Comparison of ENCODE assay signal across 8 mouse cellular contexts in the genomic region with DNA sequence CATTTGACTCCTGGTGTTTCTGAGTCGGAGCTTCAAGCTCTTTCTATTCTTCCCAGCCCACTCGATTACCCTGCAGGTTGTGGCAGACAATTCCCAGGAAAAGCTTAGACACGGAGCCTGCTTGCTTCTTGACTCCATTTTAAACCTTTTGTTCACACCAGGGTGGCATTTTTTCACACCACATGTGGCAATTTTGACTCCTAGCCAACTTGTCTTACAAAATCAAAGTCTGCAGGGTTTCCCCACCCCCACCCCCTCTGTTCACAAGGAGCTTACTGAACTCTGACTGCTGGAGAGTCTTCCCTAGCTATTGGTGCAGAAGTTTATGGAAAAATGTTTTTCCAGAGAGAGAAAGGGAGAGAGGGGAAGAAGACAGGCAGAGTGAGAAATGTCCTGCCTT.
DNase-seq lines count a peak whose midpoint lies in the region; ATAC-seq and TF ChIP-seq lines count a peak whose summit lies in the region.

No protein-coding gene starts in this region.

- peak; percentile 24; the same call in 1 of the 2 replicates for ATAC-seq in midbrain, embryonic 12.5 days (ENCODE audit: low FRiP score, low read depth)

- peak overlapping the region; percentile 47 for H3K9ac ChIP-seq in midbrain, embryonic 12.5 days (replicated peaks)

- peak overlapping the region; percentile 3; the same call in 1 of the 2 replicates for H3K4me3 ChIP-seq in cortical plate, adult 2 months (ENCODE audit: insufficient read depth, low read length)
- H3K4me3 ChIP-seq in midbrain, embryonic 12.5 days: peak overlapping the region; percentile 50

- H3K27ac ChIP-seq in cortical plate, adult 2 months (ENCODE audit: insufficient read depth, low read length): 0 out of 2 replicates have a peak overlapping the region, but pooled peaks have one; percentile 36
- H3K27ac ChIP-seq in midbrain, embryonic 12.5 days (replicated peaks): peak overlapping the region; percentile 96

- H3K9me3 ChIP-seq in midbrain, embryonic 12.5 days: no peaks in the 10 kb centered on the region

- DNase-seq in gastrocnemius, postnatal 25 days: peak; percentile 16
- no peak for DNase-seq in gastrocnemius, postnatal 10 days
- peak; percentile 45 for DNase-seq in gonadal fat pad, adult 2 months (ENCODE audit: low read depth)
- peak; percentile 52 to 69 for DNase-seq in kidney, postnatal 36 days
- DNase-seq in spleen, postnatal 36 days (ENCODE audit: low spot score in 2 of 2): no peak
- no peak for DNase-seq in urinary bladder, adult 18-20 months (ENCODE audit: low spot score in 2 of 2)

- WGBS in midbrain, embryonic 12.5 days: 0% methylated on average over 3 of the region's 3 CpGs

- H3K36me3 ChIP-seq in midbrain, embryonic 12.5 days: peaks cover 6% of the 10 kb centered on the region; the same call in 1 of the 2 replicates

- H3K27me3 ChIP-seq in midbrain, embryonic 12.5 days: no peaks in the 10 kb centered on the region

- H3K4me2 ChIP-seq in midbrain, embryonic 12.5 days (replicated peaks): peak overlapping the region; percentile 59

- peaks cover 2% of the 10 kb centered on the region; the same call in 1 of the 2 replicates for H3K4me1 ChIP-seq in cortical plate, adult 2 months (ENCODE audit: control insufficient read depth, insufficient read depth, low read length)
- peaks cover 22% of the 10 kb centered on the region for H3K4me1 ChIP-seq in midbrain, embryonic 12.5 days

- TF ChIP-seq POLR2A in cortical plate, adult 2 months (IDR thresholded peaks at IDR 0.05; ENCODE audit: extremely low read depth, insufficient read depth, low read length): no peak

- TF ChIP-seq CTCF in cortical plate, adult 2 months (IDR thresholded peaks at IDR 0.05; ENCODE audit: extremely low read depth, insufficient read depth, low read length): no peak

Comparison
In these comparisons a context has a peak if more than half of its experiments do, and no peak if none do; other contexts are left out.
1. DNase-seq: peak in gastrocnemius, postnatal 25 days (single experiment), gonadal fat pad, adult 2 months (single experiment) and kidney, postnatal 36 days (2 of 2); none in gastrocnemius, postnatal 10 days (single experiment), spleen, postnatal 36 days (0 of 2) and urinary bladder, adult 18-20 months (0 of 2).